Mouse (Mus musculus) intestine, embryonic 14.5 days (tissue): ENCODE measurements around the gene Dido1. TPM values are rescaled to one million over a fixed set of nuclear protein-coding genes. Genes with fewer than 3 reads are reported as not detected.

ENCODE experiments used
- ATAC-seq: fragments of 200-750 bp; cut with Nextera tagmentation; replicated peaks from 2 replicates; pipeline ENCODE4 v1.8.0; 2017; ENCODE audit warnings: low read depth, moderate number of reproducible peaks, moderate TSS enrichment, moderate library complexity; ENCODE audit not compliant: low FRiP score, low TSS enrichment
- DNase-seq: peaks from one replicate; pipeline ENCODE4 v3.0.0-alpha.2; 2018; ENCODE audit warnings: low spot score
- H3K27ac ChIP-seq: fragments of 300-500 bp; sonication (generic); 2 replicates; pipeline ENCODE4 v1.5.1; 2014; ENCODE audit warnings: low read depth, mild to moderate bottlenecking, control low read depth
- H3K27me3 ChIP-seq: fragments of 300-500 bp; sonication (generic); replicated peaks from 2 replicates; pipeline ENCODE4 v1.6.1; 2014; ENCODE audit warnings: low read length, control low read depth; ENCODE audit not compliant: control insufficient read depth, insufficient read depth
- H3K36me3 ChIP-seq: fragments of 300-500 bp; sonication (generic); 2 replicates; pipeline ENCODE4 v1.6.1; 2014; ENCODE audit warnings: low read length, control low read depth; ENCODE audit not compliant: control insufficient read depth, insufficient read depth
- H3K4me1 ChIP-seq: fragments of 300-500 bp; sonication (generic); replicated peaks from 2 replicates; pipeline ENCODE4 v1.6.1; 2014; ENCODE audit warnings: low read length, control low read depth, mixed read lengths; ENCODE audit not compliant: control insufficient read depth, insufficient read depth
- H3K4me2 ChIP-seq: fragments of 300-500 bp; sonication (generic); 2 replicates; pipeline ENCODE4 v1.6.1; 2014; ENCODE audit warnings: low read length
- H3K4me3 ChIP-seq: fragments of 300-500 bp; sonication (generic); 2 replicates; pipeline ENCODE4 v1.5.1; 2014; ENCODE audit warnings: low read depth, low read length, control low read depth, mixed read lengths
- H3K9ac ChIP-seq: fragments of 300-500 bp; sonication (generic); 2 replicates; pipeline ENCODE4 v1.6.1; 2014; ENCODE audit warnings: mild to moderate bottlenecking, low read length
- H3K9me3 ChIP-seq: fragments of 300-500 bp; sonication (generic); 2 replicates; pipeline ENCODE4 v1.6.1; 2016; ENCODE audit warnings: low read length, control low read depth; ENCODE audit not compliant: control insufficient read depth
- WGBS: fragments of 180-500 bp; shearing (Covaris S2); extraction: QIAGEN DNeasy Blood & Tissue Kit; methylation state at CpG from one replicate; pipeline ENCODE4 v1.1.7; 2014; 5-methylcytosine and 5-hydroxymethylcytosine counted together
- polyA plus RNA-seq: library from polyadenylated mRNA; unstranded; fragments of >200 nt; fragmentation: Nextera tagmentation; extraction: Ambion mirVana; gene quantifications from 2 replicates; pipeline ENCODE4 v1.2.1, GENCODE M21; 2014

The Dido1 gene
- polyA plus RNA-seq, result 31.0 and 31.6 TPM in 2 replicates

- H3K36me3 ChIP-seq, result peaks cover 33% of the 10 kb centered on the region
- H3K27me3 ChIP-seq, result no peaks in the 10 kb centered on the region
- DNase-seq (peak; percentile 96), ATAC-seq (peak; percentile 92)
- peak within 1 kb of the TSS; percentile 85 for H3K27ac ChIP-seq
- H3K4me2 ChIP-seq, result peak within 1 kb of the TSS; percentile 71
- H3K4me1 ChIP-seq, result peaks cover 19% of the 10 kb centered on the region
- no peaks in the 10 kb centered on the region for H3K9me3 ChIP-seq
- H3K9ac ChIP-seq, result peak within 1 kb of the TSS; percentile 99
- WGBS, result 1% methylated on average over 38 of the region's 43 CpGs
- peak within 1 kb of the TSS; percentile 99 for H3K4me3 ChIP-seq
Observed at GRCm38 (mm10) chr2:180709923-180710272, at the start of gene Dido1, which contains the start of gene Gid8. Gene Dido1, minus strand, starts transcription at chr2:180709999. Gene Gid8, plus strand, starts transcription at chr2:180710117.

GRCm38 (mm10) chr2:180758513-180759263 is 48.9 kb upstream of the Dido1 start:
- ATAC-seq (no peak), DNase-seq (no peak)
- Histone ChIP-seq H3K4me1 (no peaks in the 10 kb centered on the region), H3K4me3 (no peak overlapping the region), H3K36me3 (no peaks in the 10 kb centered on the region), H3K9me3 (no peaks in the 10 kb centered on the region), H3K4me2 (no peak overlapping the region), H3K9ac (no peak overlapping the region), H3K27ac (no peak overlapping the region), H3K27me3 (0 out of 2 replicates have a peak, but pooled peaks cover 10% of the 10 kb centered on the region)
- WGBS, result 60% methylated on average over 15 of the region's 15 CpGs

GRCm38 (mm10) chr2:180756786-180757185 is 47.0 kb upstream of the Dido1 start:
- H3K27ac ChIP-seq, result no peak overlapping the region
- no peak for ATAC-seq

GRCm38 (mm10) chr2:180755896-180756295 is 46.1 kb upstream of the Dido1 start:
- Histone ChIP-seq H3K9ac (no peak overlapping the region), H3K27ac (no peak overlapping the region), H3K27me3 (0 out of 2 replicates have a peak, but pooled peaks cover 7% of the 10 kb centered on the region), H3K9me3 (no peaks in the 10 kb centered on the region), H3K4me1 (no peaks in the 10 kb centered on the region), H3K4me3 (no peak overlapping the region), H3K4me2 (no peak overlapping the region), H3K36me3 (no peaks in the 10 kb centered on the region)
- DNase-seq (peak; percentile 91), ATAC-seq (no peak)
- 3% methylated on average over 8 of the region's 8 CpGs for WGBS

More at GRCm38 (mm10) chr2:180756786-180757185, 47.0 kb upstream of the Dido1 start:
- no peak overlapping the region for H3K4me2 ChIP-seq
- H3K27me3 ChIP-seq, result 0 out of 2 replicates have a peak, but pooled peaks cover 10% of the 10 kb centered on the region
- H3K9ac ChIP-seq, result no peak overlapping the region
- H3K9me3 ChIP-seq, result no peaks in the 10 kb centered on the region
- H3K4me3 ChIP-seq, result no peak overlapping the region
- H3K4me1 ChIP-seq, result no peaks in the 10 kb centered on the region
- no peak for DNase-seq
- 34% methylated on average over 2 of the region's 2 CpGs for WGBS
- no peaks in the 10 kb centered on the region for H3K36me3 ChIP-seq

- H3K4me3 ChIP-seq, result no peak overlapping the region
- H3K9ac ChIP-seq, result no peak overlapping the region
- ATAC-seq (no peak), DNase-seq (no peak)
- H3K4me1 ChIP-seq, result no peaks in the 10 kb centered on the region
- no peaks in the 10 kb centered on the region for H3K36me3 ChIP-seq
- no peak overlapping the region for H3K27ac ChIP-seq
- no peaks in the 10 kb centered on the region for H3K9me3 ChIP-seq
- H3K4me2 ChIP-seq, result no peak overlapping the region
- 79% methylated on average over 5 of the region's 5 CpGs for WGBS
- H3K27me3 ChIP-seq, result 0 out of 2 replicates have a peak, but pooled peaks cover 5% of the 10 kb centered on the region
Observed at GRCm38 (mm10) chr2:180754976-180755688, 45.3 kb upstream of the Dido1 start.

DNA sequence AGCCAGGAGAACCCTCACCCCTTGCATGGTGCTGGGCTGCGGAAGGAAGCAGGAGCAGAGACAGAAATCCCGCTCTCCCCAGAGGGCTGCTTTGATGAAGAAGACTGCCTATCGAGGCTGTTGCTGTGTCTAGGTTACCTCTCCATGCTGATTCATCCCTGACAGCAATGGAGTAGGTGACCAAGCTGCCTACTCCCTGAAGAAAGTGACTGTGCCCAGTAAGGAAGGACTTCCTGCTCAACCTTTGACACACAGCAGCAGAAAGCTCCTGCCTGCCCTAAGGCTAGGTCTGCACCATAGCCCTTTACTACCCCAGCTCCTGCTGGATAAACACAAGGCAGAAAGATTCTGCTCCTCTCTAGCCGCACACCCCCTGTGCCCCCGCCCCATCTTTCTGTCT is 39.1 kb upstream of the Dido1 start:
- Histone ChIP-seq H3K9ac (no peak overlapping the region), H3K4me1 (no peaks in the 10 kb centered on the region; the same call in 1 of the 2 replicates), H3K4me2 (no peak overlapping the region), H3K9me3 (no peaks in the 10 kb centered on the region), H3K27me3 (no peaks in the 10 kb centered on the region), H3K4me3 (no peak overlapping the region), H3K36me3 (no peaks in the 10 kb centered on the region), H3K27ac (no peak overlapping the region)
- ATAC-seq (no peak), DNase-seq (no peak)
- 44% methylated on average over 5 of the region's 5 CpGs for WGBS

- Histone ChIP-seq H3K9ac (no peak overlapping the region), H3K9me3 (no peaks in the 10 kb centered on the region), H3K4me2 (no peak overlapping the region), H3K4me3 (no peak overlapping the region), H3K27me3 (no peaks in the 10 kb centered on the region), H3K27ac (no peak overlapping the region), H3K36me3 (no peaks in the 10 kb centered on the region), H3K4me1 (no peaks in the 10 kb centered on the region; the same call in 1 of the 2 replicates)
- DNase-seq, result no peak
- no peak for ATAC-seq
- 51% methylated on average over 5 of the region's 5 CpGs for WGBS
Observed at GRCm38 (mm10) chr2:180746569-180747192, 36.9 kb upstream of the Dido1 start.

- Histone ChIP-seq H3K4me1 (no peaks in the 10 kb centered on the region; the same call in 1 of the 2 replicates), H3K27me3 (no peaks in the 10 kb centered on the region), H3K4me2 (no peak overlapping the region), H3K27ac (no peak overlapping the region), H3K36me3 (no peaks in the 10 kb centered on the region), H3K9ac (no peak overlapping the region), H3K9me3 (no peaks in the 10 kb centered on the region), H3K4me3 (no peak overlapping the region)
- 33% methylated on average over 17 of the region's 17 CpGs for WGBS
- DNase-seq (peak; percentile 95), ATAC-seq (peak; percentile 77)
Observed at GRCm38 (mm10) chr2:180745248-180745927, 35.6 kb upstream of the Dido1 start.
